Mouse (Mus musculus): ENCODE results near the gene Calhm2. TPM values are rescaled to one million over a fixed set of nuclear protein-coding genes. Genes with fewer than 3 reads are reported as not detected.
A peak's percentile ranks its signal among the peaks of the same experiment; 100 is the strongest.

Calhm2 gene
- 3.9 and 4.3 TPM in 2 replicates for polyA plus RNA-seq (2015; fragmentation: Nextera tagmentation; extraction: Ambion mirVana)

DNA sequence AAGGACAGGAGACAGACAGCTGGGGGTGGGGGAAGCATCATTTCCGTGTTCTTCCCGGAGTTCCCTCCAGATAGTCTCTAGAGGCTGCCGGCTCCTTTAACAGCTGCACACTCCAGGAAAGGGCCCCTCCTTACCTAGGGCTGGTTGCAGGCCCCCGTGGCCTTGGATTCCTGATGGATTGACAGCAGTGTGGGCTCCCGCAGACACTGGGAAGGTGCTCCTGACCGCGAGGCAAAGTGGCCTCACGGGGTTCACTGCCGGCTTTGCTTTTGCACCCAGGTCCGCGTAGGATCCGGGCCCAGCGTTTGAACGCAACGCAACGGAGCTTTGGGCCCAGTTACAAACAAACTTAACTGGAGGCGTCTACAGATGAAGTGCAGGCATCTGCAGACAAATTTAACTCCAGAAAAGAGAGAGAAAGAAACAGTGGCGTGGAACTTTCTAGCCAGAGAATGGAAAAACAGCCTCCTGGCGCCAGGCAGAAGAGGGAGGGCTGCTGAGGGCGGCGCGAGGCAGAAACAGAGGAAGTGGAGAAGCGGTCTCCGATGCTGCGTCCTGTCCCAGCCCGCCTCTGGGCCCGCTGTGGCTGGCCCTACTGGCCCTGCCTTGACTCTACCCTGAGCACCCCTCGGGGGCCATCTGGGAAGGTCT lies at the start of gene Calhm2:
TSS of gene Calhm2 (minus strand) at position 524 of the 651 bp plus-strand sequence.
- Histone ChIP-seq H3K36me3 (ENCODE audit: control insufficient read depth, insufficient read depth, low read length) (0 out of 2 replicates have a peak, but pooled peaks cover 1% of the 10 kb centered on the region), H3K27ac (replicated peaks) (peak within 1 kb of the TSS; percentile 93), H3K4me2 (replicated peaks; ENCODE audit: low read depth) (peak within 1 kb of the TSS; percentile 58), H3K9ac (ENCODE audit: low read length) (peak within 1 kb of the TSS; percentile 76), H3K9me3 (ENCODE audit: control insufficient read depth, low read length) (no peaks in the 10 kb centered on the region), H3K4me1 (replicated peaks; ENCODE audit: control insufficient read depth, insufficient read depth) (0 out of 2 replicates have a peak, but pooled peaks cover 4% of the 10 kb centered on the region), H3K27me3 (ENCODE audit: control insufficient read depth, insufficient read depth, low read length) (no peaks in the 10 kb centered on the region), H3K4me3 (ENCODE audit: low read depth, low read length) (peak within 1 kb of the TSS; percentile 51)
- WGBS: 8% methylated on average over 28 of the region's 28 CpGs
- TF ChIP-seq CTCF (IDR thresholded peaks at IDR 0.05; ENCODE audit: low read depth) (no peak), EP300 (optimal IDR thresholded peaks at IDR 0.05) (peak; percentile 51)
- ATAC-seq (ENCODE audit: low FRiP score, low TSS enrichment) (peak; percentile 64; the same call in 1 of the 2 replicates), DNase-seq (ENCODE audit: low spot score) (peak; percentile 47)

DNA sequence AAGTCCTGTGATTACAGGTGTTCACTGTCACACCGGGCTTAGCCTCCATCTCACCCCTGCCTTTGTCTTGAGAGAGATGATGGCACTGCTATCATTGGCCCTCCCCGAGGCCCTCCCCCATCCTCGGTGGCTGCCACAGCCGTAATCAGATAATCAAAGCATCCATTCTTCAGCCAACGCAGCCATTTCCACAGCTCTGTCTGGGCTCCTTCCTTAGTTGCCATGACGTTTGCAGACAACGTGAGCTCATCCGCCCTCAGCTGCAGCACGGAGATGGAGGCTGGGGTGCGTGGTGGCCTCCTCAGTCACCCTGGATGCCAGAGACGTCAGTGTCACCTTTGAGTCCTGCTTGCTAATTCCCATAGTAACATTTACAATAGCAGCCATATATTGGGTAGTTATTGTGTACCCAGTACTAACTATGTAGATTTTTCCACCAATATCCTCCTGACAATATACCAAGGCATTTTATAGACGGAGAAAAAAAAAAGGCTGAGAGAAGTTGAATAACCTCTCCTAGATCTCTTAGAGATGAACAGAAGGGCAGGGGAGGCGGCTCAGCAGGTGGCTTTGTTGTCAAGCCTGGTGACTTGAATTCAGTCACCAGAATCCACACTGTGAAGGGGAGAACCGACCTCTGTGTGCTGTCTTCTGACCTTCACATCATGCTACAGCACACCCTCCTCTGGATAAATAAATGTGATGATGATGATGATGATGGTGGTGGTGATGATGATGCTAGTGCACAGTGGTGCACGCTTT lies 48.6 kb upstream of the Calhm2 start:
- no peaks in the 10 kb centered on the region for H3K36me3 ChIP-seq (ENCODE audit: control insufficient read depth, insufficient read depth, low read length)
- DNase-seq (ENCODE audit: low spot score): no peak

DNA sequence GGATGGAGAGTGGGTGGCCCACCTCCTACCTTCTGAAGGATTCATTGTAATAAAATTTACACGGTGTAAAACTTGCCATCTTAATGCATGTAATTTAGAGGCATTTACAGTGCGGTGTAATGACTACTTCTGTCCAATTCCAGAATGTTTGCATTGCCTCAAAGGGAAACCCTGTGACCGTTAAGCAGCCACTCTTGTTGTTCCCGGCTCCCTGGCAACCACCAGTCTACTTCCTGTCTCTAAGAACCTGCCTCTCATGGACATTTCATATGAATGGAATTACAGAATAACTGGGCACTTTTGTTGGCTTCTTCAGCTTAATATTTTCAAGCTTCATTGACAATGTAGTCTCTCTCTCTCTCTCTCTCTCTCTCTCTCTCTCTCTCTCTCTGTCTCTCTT lies 46.6 kb upstream of the Calhm2 start:
- WGBS: 54% methylated on average over 4 of the region's 4 CpGs
- no peaks in the 10 kb centered on the region for H3K27me3 ChIP-seq (ENCODE audit: control insufficient read depth, insufficient read depth, low read length)
- H3K27ac ChIP-seq (replicated peaks): no peak overlapping the region
- H3K4me1 ChIP-seq (replicated peaks; ENCODE audit: control insufficient read depth, insufficient read depth): no peaks in the 10 kb centered on the region
- H3K9me3 ChIP-seq (ENCODE audit: control insufficient read depth, low read length): no peaks in the 10 kb centered on the region
- H3K4me3 ChIP-seq (ENCODE audit: low read depth, low read length): no peak overlapping the region
- TF ChIP-seq CTCF (IDR thresholded peaks at IDR 0.05; ENCODE audit: low read depth) (no peak), EP300 (optimal IDR thresholded peaks at IDR 0.05) (no peak)
- H3K36me3 ChIP-seq (ENCODE audit: control insufficient read depth, insufficient read depth, low read length): no peaks in the 10 kb centered on the region
- no peak for ATAC-seq (ENCODE audit: low FRiP score, low TSS enrichment)
- H3K4me2 ChIP-seq (replicated peaks; ENCODE audit: low read depth): no peak overlapping the region
- no peak overlapping the region for H3K9ac ChIP-seq (ENCODE audit: low read length)
- DNase-seq (ENCODE audit: low spot score): no peak

More for the DNA sequence above, 48.6 kb upstream of the Calhm2 start:
- Histone ChIP-seq H3K27ac (replicated peaks) (no peak overlapping the region), H3K9me3 (ENCODE audit: control insufficient read depth, low read length) (no peaks in the 10 kb centered on the region), H3K4me1 (replicated peaks; ENCODE audit: control insufficient read depth, insufficient read depth) (no peaks in the 10 kb centered on the region), H3K27me3 (ENCODE audit: control insufficient read depth, insufficient read depth, low read length) (no peaks in the 10 kb centered on the region), H3K9ac (ENCODE audit: low read length) (no peak overlapping the region), H3K4me2 (replicated peaks; ENCODE audit: low read depth) (no peak overlapping the region), H3K4me3 (ENCODE audit: low read depth, low read length) (no peak overlapping the region)
- WGBS: 48% methylated on average over 15 of the region's 15 CpGs
- ATAC-seq (ENCODE audit: low FRiP score, low TSS enrichment): no peak
- TF ChIP-seq CTCF (IDR thresholded peaks at IDR 0.05; ENCODE audit: low read depth): no peak
- TF ChIP-seq EP300 (optimal IDR thresholded peaks at IDR 0.05): no peak

DNA sequence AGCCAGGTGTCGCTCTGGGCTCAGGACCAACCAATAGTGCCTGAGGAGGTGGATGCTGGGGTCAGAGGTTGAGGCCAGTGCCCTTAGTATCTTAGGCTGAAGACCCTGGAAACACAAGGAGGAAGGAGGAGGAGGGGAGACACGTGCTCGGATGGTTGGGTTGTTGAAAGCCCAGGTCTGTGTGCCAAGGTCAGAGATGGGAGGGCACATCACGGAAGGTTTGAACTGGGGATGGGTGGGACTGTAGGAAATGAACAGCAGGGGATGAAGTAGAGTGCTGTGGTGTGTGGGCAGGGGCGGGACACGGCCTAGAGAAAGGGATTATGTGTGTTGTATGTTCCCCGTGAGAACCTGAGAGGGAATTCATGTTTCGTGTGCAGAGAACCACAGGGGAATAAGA lies 46.1 kb upstream of the Calhm2 start:
- WGBS: 56% methylated on average over 8 of the region's 8 CpGs
- Histone ChIP-seq H3K9me3 (ENCODE audit: control insufficient read depth, low read length) (no peaks in the 10 kb centered on the region), H3K27ac (replicated peaks) (no peak overlapping the region), H3K4me3 (ENCODE audit: low read depth, low read length) (no peak overlapping the region), H3K4me1 (replicated peaks; ENCODE audit: control insufficient read depth, insufficient read depth) (no peaks in the 10 kb centered on the region), H3K9ac (ENCODE audit: low read length) (no peak overlapping the region), H3K27me3 (ENCODE audit: control insufficient read depth, insufficient read depth, low read length) (no peaks in the 10 kb centered on the region), H3K36me3 (ENCODE audit: control insufficient read depth, insufficient read depth, low read length) (no peaks in the 10 kb centered on the region), H3K4me2 (replicated peaks; ENCODE audit: low read depth) (no peak overlapping the region)
- TF ChIP-seq EP300 (optimal IDR thresholded peaks at IDR 0.05) (no peak), CTCF (IDR thresholded peaks at IDR 0.05; ENCODE audit: low read depth) (no peak)
- ATAC-seq (ENCODE audit: low FRiP score, low TSS enrichment): no peak
- DNase-seq (ENCODE audit: low spot score): no peak

DNA sequence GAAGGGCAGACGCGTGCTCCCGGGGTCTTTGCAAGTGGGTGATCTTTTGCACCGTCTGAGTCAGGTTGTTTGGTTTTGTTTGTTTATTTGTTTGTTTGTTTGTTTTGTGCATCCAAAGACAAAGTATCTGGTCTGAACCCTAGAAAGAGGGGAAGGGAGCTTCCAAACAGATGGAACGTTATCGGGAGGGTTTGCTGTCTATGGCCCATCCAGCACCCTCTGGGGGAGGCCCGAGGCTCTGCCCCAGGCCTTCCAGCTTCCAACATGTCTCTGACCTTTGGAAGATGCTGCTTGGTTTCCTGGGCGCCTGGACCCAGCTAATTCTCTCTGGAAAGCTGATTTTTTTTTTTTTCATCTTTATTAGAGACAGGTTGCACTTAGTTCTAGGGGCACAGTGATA lies 41.9 kb upstream of the Calhm2 start:
- ATAC-seq (ENCODE audit: low FRiP score, low TSS enrichment) (no peak), DNase-seq (ENCODE audit: low spot score) (no peak)
- H3K27ac ChIP-seq (replicated peaks): no peak overlapping the region
- peak overlapping the region; percentile 73; the same call in 1 of the 2 replicates for H3K4me3 ChIP-seq (ENCODE audit: low read depth, low read length)
- H3K9me3 ChIP-seq (ENCODE audit: control insufficient read depth, low read length): no peaks in the 10 kb centered on the region
- H3K27me3 ChIP-seq (ENCODE audit: control insufficient read depth, insufficient read depth, low read length): no peaks in the 10 kb centered on the region
- H3K9ac ChIP-seq (ENCODE audit: low read length): no peak overlapping the region
- H3K4me2 ChIP-seq (replicated peaks; ENCODE audit: low read depth): peak overlapping the region; percentile 92
- no peaks in the 10 kb centered on the region for H3K36me3 ChIP-seq (ENCODE audit: control insufficient read depth, insufficient read depth, low read length)
- WGBS: 28% methylated on average over 8 of the region's 8 CpGs
- 0 out of 2 replicates have a peak, but pooled peaks cover 3% of the 10 kb centered on the region for H3K4me1 ChIP-seq (replicated peaks; ENCODE audit: control insufficient read depth, insufficient read depth)
- TF ChIP-seq CTCF (IDR thresholded peaks at IDR 0.05; ENCODE audit: low read depth): no peak
- TF ChIP-seq EP300 (optimal IDR thresholded peaks at IDR 0.05): no peak
